Mouse (Mus musculus) frontal cortex, adult (tissue): Measurements from ENCODE around the gene Slc33a1.

Experiments used
- ATAC-seq: cut with Nextera tagmentation; 2 replicates; pipeline ENCODE4 v1.9.2; 2017; ENCODE audit warnings: mild to moderate bottlenecking, moderate library complexity, mixed read lengths; ENCODE audit not compliant: low TSS enrichment

Gene Slc33a1

GRCm38 (mm10) chr3:63898581-63899308 lies 65.8 kb downstream of the Slc33a1 start:
- ATAC-seq = peak; percentile 97

DNA sequence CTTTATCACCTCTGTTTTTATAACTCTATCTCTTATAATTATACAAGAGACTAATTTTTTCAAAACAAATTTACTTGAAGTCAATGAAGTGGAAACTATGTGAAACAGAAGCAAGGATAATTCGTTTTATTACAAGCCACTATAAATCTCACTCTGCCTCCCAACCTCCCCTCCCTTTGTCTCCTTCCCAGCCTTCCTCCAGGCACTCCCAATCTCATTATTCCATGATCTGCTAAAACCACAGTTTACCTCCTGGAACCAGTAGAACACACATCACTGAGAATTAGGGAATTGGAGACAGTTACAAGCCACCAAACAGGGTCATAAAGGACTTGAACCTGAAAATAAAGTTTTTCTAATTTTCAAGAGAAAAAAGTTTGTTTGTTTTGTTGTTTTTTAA lies 67.4 kb downstream of the Slc33a1 start:
- ATAC-seq = no peak

DNA sequence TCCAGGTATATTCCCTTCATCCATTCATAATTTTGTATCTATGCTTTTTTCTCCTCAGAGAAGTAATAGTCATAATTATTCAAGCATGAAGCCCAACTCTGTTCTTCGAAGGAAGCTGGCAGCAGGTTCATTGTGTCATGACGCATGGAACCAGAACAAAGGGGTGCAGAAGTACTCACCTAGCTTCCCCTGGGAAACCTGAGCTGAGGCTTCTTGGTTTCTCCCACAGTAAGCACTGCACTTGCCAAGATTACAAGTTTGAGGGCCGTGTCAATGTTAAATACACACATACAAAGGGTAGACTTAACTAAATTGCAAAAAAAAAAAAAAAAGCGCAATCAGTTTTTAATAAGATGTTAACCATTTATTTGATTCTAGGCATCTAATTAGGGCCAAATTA lies 68.3 kb downstream of the Slc33a1 start:
- no peak for ATAC-seq

- ATAC-seq = no peak
Observed at GRCm38 (mm10) chr3:63895786-63896185, 68.8 kb downstream of the Slc33a1 start.

DNA sequence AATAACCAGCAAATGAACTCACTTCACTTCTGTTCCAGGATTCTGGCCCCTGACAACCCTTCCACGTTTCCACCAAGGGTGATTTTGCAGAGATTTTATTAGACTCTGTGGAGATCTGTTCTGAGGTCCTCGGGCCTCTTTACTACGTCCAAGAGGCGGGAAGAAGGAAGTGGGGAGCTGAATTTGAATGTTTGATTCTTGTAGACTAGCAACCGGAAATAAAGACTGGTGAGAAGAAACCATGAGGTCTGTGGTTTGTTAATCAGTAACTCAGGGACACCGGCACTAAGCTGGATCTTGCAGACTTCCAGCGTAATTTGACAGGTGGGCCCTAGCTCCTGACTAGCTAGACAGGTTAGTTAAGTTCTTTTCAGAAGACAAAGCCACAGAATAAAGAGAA lies 70.9 kb downstream of the Slc33a1 start:
- ATAC-seq = no peak

DNA sequence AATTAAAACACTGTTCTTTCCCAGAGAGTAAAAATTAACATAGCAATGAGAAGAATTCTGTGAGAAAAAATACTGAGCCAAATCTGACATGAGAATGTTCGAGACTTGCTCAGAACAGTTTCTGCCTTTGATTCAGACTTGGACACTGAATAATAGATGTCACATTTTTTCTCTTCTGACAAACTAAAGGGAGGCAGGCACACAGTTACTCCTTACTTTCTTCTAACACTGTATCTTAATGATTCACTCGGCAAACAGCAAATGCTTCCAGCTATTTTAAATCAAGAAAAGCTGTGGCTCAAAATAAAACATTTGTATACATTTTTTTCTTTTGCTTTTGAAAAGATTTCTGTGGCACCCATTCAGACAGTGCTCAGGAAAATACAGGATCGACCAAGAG lies 72.4 kb downstream of the Slc33a1 start:
- peak; percentile 95 for ATAC-seq
